In genomic region chr15:100665411-100666218, GRCm38 (mm10) we compare ENCODE assay signal across 11 mouse cellular contexts. TPM values are rescaled to one million over a fixed set of nuclear protein-coding genes. Genes with fewer than 3 reads are reported as not detected.
DNase-seq lines count a peak whose midpoint lies in the region; ATAC-seq and TF ChIP-seq lines count a peak whose summit lies in the region.
"Had no signal": no experiment of that assay in that cellular context is flagged by ENCODE, and none has a peak within 500 bp of the region (broad histone marks: within the 10 kb centered on the region; RNA-seq: fewer than 3 reads in every experiment).

No protein-coding gene starts in this region.

- dilution Hi-C loops in CH12.LX (cut with MboI; ENCODE audit: extremely low pct_ligation_motif_present, extremely low pct_unique_long_range_greater_than_20kb, low sequenced_read_pairs) = no loop called here

- peaks cover 49% of the 10 kb centered on the region for H3K79me2 ChIP-seq in CH12.LX (replicated peaks; ENCODE audit: control insufficient read depth, extremely low read depth, insufficient read depth, poor library complexity, severe bottlenecking)

- 34% methylated on average over 9 of the region's 9 CpGs for WGBS in kidney, embryonic 15.5 days
- WGBS in bone marrow, adult 2 months = 19% methylated on average over 9 of the region's 9 CpGs
- WGBS in liver, embryonic 14.5 days (ENCODE audit: insufficient replicate concordance) = 25% methylated on average over 9 of the region's 9 CpGs

- TF ChIP-seq EP300 in CH12.LX (IDR thresholded peaks at IDR 0.05; ENCODE audit: low read length) = no peak
- no peak for TF ChIP-seq EP300 in liver, embryonic 14.5 days (IDR thresholded peaks at IDR 0.05; ENCODE audit: low read depth)

- no peaks in the 10 kb centered on the region for H3K9me3 ChIP-seq in kidney, embryonic 15.5 days (replicated peaks)
- H3K9me3 ChIP-seq in CH12.LX (replicated peaks; ENCODE audit: low read length) = no peaks in the 10 kb centered on the region
- no peaks in the 10 kb centered on the region for H3K9me3 ChIP-seq in liver, embryonic 14.5 days (ENCODE audit: control insufficient read depth, low read length)
- H3K9me3 ChIP-seq: hindbrain, embryonic 10.5 days had no signal

- no peak overlapping the region for H3K4me3 ChIP-seq in kidney, embryonic 15.5 days (replicated peaks)
- H3K4me3 ChIP-seq in CH12.LX (replicated peaks in 1 of 3; ENCODE audit: low read depth in 2 of 3, low read length in 2 of 3, poor library complexity in 1 of 3) = peak overlapping the region; percentile 8 to 41 (median 29)
- H3K4me3 ChIP-seq in bone marrow, adult 2 months (replicated peaks; ENCODE audit: control insufficient read depth, low read depth, low read length) = peak overlapping the region; percentile 48
- H3K4me3 ChIP-seq in liver, embryonic 14.5 days (ENCODE audit: insufficient read depth in 1 of 2, low read depth in 2 of 2, low read length in 2 of 2) = 0 out of 4 replicates have a peak overlapping the region, but pooled peaks of 1 of the 2 experiments have one; percentile 19

- H3K27ac ChIP-seq in kidney, embryonic 15.5 days = peak overlapping the region; percentile 48; the same call in 1 of the 2 replicates
- H3K27ac ChIP-seq in CH12.LX (ENCODE audit: insufficient read depth, low read depth) = peak overlapping the region; percentile 69
- H3K27ac ChIP-seq in bone marrow, adult 2 months (ENCODE audit: control insufficient read depth, insufficient read depth, low read depth, low read length, poor library complexity) = peak overlapping the region; percentile 85
- H3K27ac ChIP-seq in liver, embryonic 14.5 days = no peak overlapping the region

- DNase-seq in kidney, postnatal 14 days = no peak
- peak; percentile 58 for DNase-seq in CH12.LX (ENCODE audit: extremely low read depth)
- DNase-seq in liver, embryonic 14.5 days (ENCODE audit: low read depth in 3 of 3, low spot score in 3 of 3) = no peak
- no peak for DNase-seq in testis, postnatal 10 days (ENCODE audit: low spot score)
- no peak for DNase-seq in thymus, postnatal 14 days
- DNase-seq: cerebellum, adult 2 months; kidney, postnatal 25 days had no signal

- TF ChIP-seq RAD21 in CH12.LX (IDR thresholded peaks at IDR 0.05; ENCODE audit: low read depth, low read length) = no peak

- in situ Hi-C loops in CH12.LX (cut with MboI; ENCODE audit: low pct_ligation_motif_present, low pct_unique_long_range_greater_than_20kb, low sequenced_read_pairs) = no loop called here

- no peak overlapping the region for H3K4me2 ChIP-seq in kidney, embryonic 15.5 days
- peak overlapping the region; percentile 64 for H3K4me2 ChIP-seq in CH12.LX (ENCODE audit: insufficient read depth, low read depth, poor library complexity, severe bottlenecking)
- H3K4me2 ChIP-seq in liver, embryonic 14.5 days (ENCODE audit: low read depth) = peak overlapping the region; percentile 1

- no peak overlapping the region for H3K9ac ChIP-seq in kidney, embryonic 15.5 days
- H3K9ac ChIP-seq in CH12.LX (ENCODE audit: insufficient read depth, low read depth) = peak overlapping the region; percentile 85; the same call in 1 of the 2 replicates
- H3K9ac ChIP-seq in liver, embryonic 14.5 days (replicated peaks) = no peak overlapping the region

- no peak for TF ChIP-seq POLR2A in CH12.LX (IDR thresholded peaks at IDR 0.05; ENCODE audit: low read depth, low read length)
- no peak for TF ChIP-seq POLR2A in bone marrow, adult 2 months (IDR thresholded peaks at IDR 0.05; ENCODE audit: borderline replicate concordance, control insufficient read depth, low read depth, low read length)

- no peaks in the 10 kb centered on the region for H3K27me3 ChIP-seq in kidney, embryonic 15.5 days
- H3K27me3 ChIP-seq in CH12.LX (replicated peaks) = no peaks in the 10 kb centered on the region
- no peaks in the 10 kb centered on the region for H3K27me3 ChIP-seq in liver, embryonic 14.5 days (ENCODE audit: control insufficient read depth, insufficient read depth, low read length)

- H3K4me1 ChIP-seq in kidney, embryonic 15.5 days = peaks cover 27% of the 10 kb centered on the region
- peaks cover 20 to 82% of the 10 kb centered on the region in 2 experiments for H3K4me1 ChIP-seq in CH12.LX (ENCODE audit: control insufficient read depth in 1 of 2, insufficient read depth in 2 of 2)
- H3K4me1 ChIP-seq in bone marrow, adult 2 months (ENCODE audit: control insufficient read depth, insufficient read depth, low read length) = peaks cover 8% of the 10 kb centered on the region; the same call in 1 of the 2 replicates
- peaks cover 0 to 48% of the 10 kb centered on the region in 2 experiments for H3K4me1 ChIP-seq in liver, embryonic 14.5 days (replicated peaks; ENCODE audit: control insufficient read depth in 2 of 2, insufficient read depth in 2 of 2, low read length in 1 of 2)

- ATAC-seq in kidney, embryonic 15.5 days (replicated peaks; ENCODE audit: low FRiP score) = no peak
- no peak for ATAC-seq in liver, embryonic 14.5 days (ENCODE audit: insufficient read depth)
- ATAC-seq: midbrain, embryonic 16.5 days had no signal

- H3K36me3 ChIP-seq in kidney, embryonic 15.5 days = no peaks in the 10 kb centered on the region
- H3K36me3 ChIP-seq in CH12.LX (replicated peaks in 1 of 2; ENCODE audit: control insufficient read depth in 1 of 2, insufficient read depth in 1 of 2, low read length in 1 of 2) = peaks cover 10 to 38% of the 10 kb centered on the region in 2 experiments
- no peaks in the 10 kb centered on the region for H3K36me3 ChIP-seq in liver, embryonic 14.5 days (replicated peaks; ENCODE audit: control insufficient read depth, insufficient read depth, low read depth)
- H3K36me3 ChIP-seq: hindbrain, embryonic 10.5 days had no signal

- no peak for TF ChIP-seq CTCF in CH12.LX (conservative IDR thresholded peaks at IDR 0.05 in 1 of 2, IDR thresholded peaks at IDR 0.05 in 1 of 2; ENCODE audit: low read depth in 2 of 2, low read length in 2 of 2)
- TF ChIP-seq CTCF in bone marrow, adult 2 months (IDR thresholded peaks at IDR 0.05; ENCODE audit: control insufficient read depth, insufficient read depth, low read length) = no peak
- TF ChIP-seq CTCF in liver, embryonic 14.5 days (IDR thresholded peaks at IDR 0.05; ENCODE audit: low read depth) = no peak

TF ChIP-seq in CH12.LX, 34 proteins besides CTCF, POLR2A, EP300 and RAD21:
- TF ChIP-seq ZNF384 (IDR thresholded peaks at IDR 0.05; ENCODE audit: low read depth, low read length) = peak; percentile 54; the same call in 1 of the 2 replicates
- TF ChIP-seq CHD1 (IDR thresholded peaks at IDR 0.05; ENCODE audit: low read depth, low read length) = 0 out of 2 replicates have a peak, but pooled peaks have one; percentile 16
- TF ChIP-seq USF1 (IDR thresholded peaks at IDR 0.05; ENCODE audit: low read depth, low read length) = no peak

RNA-seq across cellular contexts. Expression of gene Bin2, which starts 3.7 kb away (rescaled TPM):
- 2.6 and 3.2 TPM in 2 replicates for polyA plus RNA-seq in kidney, embryonic 15.5 days (2015; fragmentation: Nextera tagmentation; extraction: Ambion mirVana)
- total RNA-seq in CH12.LX (2012; rRNA removed) = 60.4 and 64.8 TPM in 2 replicates
- total RNA-seq in CH12.LX (2014; rRNA removed) = 49.2 and 51.4 TPM in 2 replicates
- polyA plus RNA-seq in CH12.LX (2012; ENCODE audit: insufficient read length, low read depth) = 72.8 and 89.9 TPM in 2 replicates
- 72.6 and 139 TPM in 2 replicates for polyA plus RNA-seq in bone marrow, adult 2 months (2011; ENCODE audit: insufficient read depth, insufficient read length, low replicate concordance, missing spikeins)
- 16.5 and 17.5 TPM in 2 replicates for polyA plus RNA-seq in liver, embryonic 14.5 days (2012; rRNA removed)
- 12.7 and 15.2 TPM in 2 replicates for polyA plus RNA-seq in liver, embryonic 14.5 days (2014; fragmentation: Nextera tagmentation; extraction: Ambion mirVana)

RNA-seq across cellular contexts. Expression of gene Cela1, which starts 22.1 kb away (rescaled TPM):
- polyA plus RNA-seq in kidney, embryonic 15.5 days (2015; fragmentation: Nextera tagmentation; extraction: Ambion mirVana) = 16.5 and 18.3 TPM in 2 replicates
- total RNA-seq in CH12.LX (2012; rRNA removed) = 4.8 and 5.1 TPM in 2 replicates
- total RNA-seq in CH12.LX (2014; rRNA removed) = 1.3 and 1.8 TPM in 2 replicates
- polyA plus RNA-seq in CH12.LX (2012; ENCODE audit: insufficient read length, low read depth) = 3.3 TPM in 2 replicates
- polyA plus RNA-seq in bone marrow, adult 2 months (2011; ENCODE audit: insufficient read depth, insufficient read length, low replicate concordance, missing spikeins) = 55.3 and 57.2 TPM in 2 replicates
- polyA plus RNA-seq in liver, embryonic 14.5 days (2012; rRNA removed) = 8.1 and 9.5 TPM in 2 replicates
- 11.5 and 13.8 TPM in 2 replicates for polyA plus RNA-seq in liver, embryonic 14.5 days (2014; fragmentation: Nextera tagmentation; extraction: Ambion mirVana)

RNA-seq across cellular contexts. Expression of gene Smagp, which starts 28.9 kb away (rescaled TPM):
- 30.0 and 33.1 TPM in 2 replicates for polyA plus RNA-seq in kidney, embryonic 15.5 days (2015; fragmentation: Nextera tagmentation; extraction: Ambion mirVana)
- 4.9 and 7.0 TPM in 2 replicates for total RNA-seq in CH12.LX (2012; rRNA removed)
- 0.55 and 1.3 TPM in 2 replicates for total RNA-seq in CH12.LX (2014; rRNA removed)
- 3.2 and 4.8 TPM in 2 replicates for polyA plus RNA-seq in CH12.LX (2012; ENCODE audit: insufficient read length, low read depth)
- polyA plus RNA-seq in bone marrow, adult 2 months (2011; ENCODE audit: insufficient read depth, insufficient read length, low replicate concordance, missing spikeins) = 7.3 and 8.7 TPM in 2 replicates
- polyA plus RNA-seq in liver, embryonic 14.5 days (2012; rRNA removed) = 7.3 TPM in 2 replicates
- 6.8 and 7.0 TPM in 2 replicates for polyA plus RNA-seq in liver, embryonic 14.5 days (2014; fragmentation: Nextera tagmentation; extraction: Ambion mirVana)

RNA-seq across cellular contexts. Expression of gene Dazap2, which starts 50.5 kb away (rescaled TPM):
- 237 and 241 TPM in 2 replicates for polyA plus RNA-seq in kidney, embryonic 15.5 days (2015; fragmentation: Nextera tagmentation; extraction: Ambion mirVana)
- total RNA-seq in CH12.LX (2012; rRNA removed) = 56.0 and 63.8 TPM in 2 replicates
- total RNA-seq in CH12.LX (2014; rRNA removed) = 139 and 159 TPM in 2 replicates
- 160 and 213 TPM in 2 replicates for polyA plus RNA-seq in CH12.LX (2012; ENCODE audit: insufficient read length, low read depth)
- 121 and 138 TPM in 2 replicates for polyA plus RNA-seq in bone marrow, adult 2 months (2011; ENCODE audit: insufficient read depth, insufficient read length, low replicate concordance, missing spikeins)
- polyA plus RNA-seq in liver, embryonic 14.5 days (2012; rRNA removed) = 104 and 107 TPM in 2 replicates
- 178 and 182 TPM in 2 replicates for polyA plus RNA-seq in liver, embryonic 14.5 days (2014; fragmentation: Nextera tagmentation; extraction: Ambion mirVana)
